Mouse (Mus musculus): ENCODE data around the gene Sycp2l. TPM values are rescaled to one million over a fixed set of nuclear protein-coding genes. Genes with fewer than 3 reads are reported as not detected.

Sycp2l gene
- polyA plus RNA-seq, 1 experiment from 2014 or later, result 0.08 TPM

- DNase-seq (ENCODE audit: low spot score) (no peak), ATAC-seq (no peak)
- Histone ChIP-seq H3K9ac (ENCODE audit: low read length) (no peak overlapping the region), H3K4me3 (ENCODE audit: low read depth, low read length) (no peak overlapping the region), H3K27ac (ENCODE audit: low read depth, low read length) (no peak overlapping the region), H3K4me2 (ENCODE audit: low read length) (no peak overlapping the region), H3K9me3 (replicated peaks; ENCODE audit: control insufficient read depth, low read length) (no peaks in the 10 kb centered on the region), H3K27me3 (replicated peaks; ENCODE audit: control insufficient read depth, insufficient read depth, low read length) (no peaks in the 10 kb centered on the region), H3K4me1 (ENCODE audit: control insufficient read depth, insufficient read depth, low read length) (no peaks in the 10 kb centered on the region; the same call in 1 of the 2 replicates), H3K36me3 (ENCODE audit: control insufficient read depth, insufficient read depth, low read length) (no peaks in the 10 kb centered on the region)
- WGBS, result 86% methylated on average over 4 of the region's 4 CpGs
These were observed 97.2 kb downstream of the Sycp2l start for GRCm38 (mm10) chr13:41211276-41211675.

- H3K27me3 ChIP-seq (replicated peaks; ENCODE audit: control insufficient read depth, insufficient read depth, low read length), result no peaks in the 10 kb centered on the region
- H3K4me3 ChIP-seq (ENCODE audit: low read depth, low read length), result no peak overlapping the region
- no peak for ATAC-seq
- H3K27ac ChIP-seq (ENCODE audit: low read depth, low read length), result no peak overlapping the region
- H3K4me2 ChIP-seq (ENCODE audit: low read length), result no peak overlapping the region
- H3K9me3 ChIP-seq (replicated peaks; ENCODE audit: control insufficient read depth, low read length), result no peaks in the 10 kb centered on the region
- H3K4me1 ChIP-seq (ENCODE audit: control insufficient read depth, insufficient read depth, low read length), result no peaks in the 10 kb centered on the region; the same call in 1 of the 2 replicates
- WGBS, result 77% methylated on average over 6 of the region's 6 CpGs
- H3K36me3 ChIP-seq (ENCODE audit: control insufficient read depth, insufficient read depth, low read length), result no peaks in the 10 kb centered on the region
- DNase-seq (ENCODE audit: low spot score), result no peak
- H3K9ac ChIP-seq (ENCODE audit: low read length), result no peak overlapping the region
These were observed 98.6 kb downstream of the Sycp2l start for GRCm38 (mm10) chr13:41212558-41213322.

- Histone ChIP-seq H3K4me3 (ENCODE audit: low read depth, low read length) (no peak overlapping the region), H3K27me3 (replicated peaks; ENCODE audit: control insufficient read depth, insufficient read depth, low read length) (no peaks in the 10 kb centered on the region), H3K4me2 (ENCODE audit: low read length) (no peak overlapping the region), H3K4me1 (ENCODE audit: control insufficient read depth, insufficient read depth, low read length) (peaks cover 10% of the 10 kb centered on the region), H3K9ac (ENCODE audit: low read length) (no peak overlapping the region), H3K36me3 (ENCODE audit: control insufficient read depth, insufficient read depth, low read length) (no peaks in the 10 kb centered on the region), H3K9me3 (replicated peaks; ENCODE audit: control insufficient read depth, low read length) (peaks cover 2% of the 10 kb centered on the region; the same call in 1 of the 2 replicates), H3K27ac (ENCODE audit: low read depth, low read length) (no peak overlapping the region)
- no peak for ATAC-seq
- no peak for DNase-seq (ENCODE audit: low spot score)
- 88% methylated on average over 6 of the region's 6 CpGs for WGBS
These were observed 101.6 kb downstream of the Sycp2l start for GRCm38 (mm10) chr13:41215669-41216068.

GRCm38 (mm10) chr13:41216236-41216635 is 102.1 kb downstream of the Sycp2l start:
- Histone ChIP-seq H3K9ac (ENCODE audit: low read length) (no peak overlapping the region), H3K36me3 (ENCODE audit: control insufficient read depth, insufficient read depth, low read length) (no peaks in the 10 kb centered on the region), H3K27me3 (replicated peaks; ENCODE audit: control insufficient read depth, insufficient read depth, low read length) (no peaks in the 10 kb centered on the region), H3K9me3 (replicated peaks; ENCODE audit: control insufficient read depth, low read length) (peaks cover 6% of the 10 kb centered on the region; the same call in 1 of the 2 replicates), H3K4me2 (ENCODE audit: low read length) (no peak overlapping the region), H3K27ac (ENCODE audit: low read depth, low read length) (no peak overlapping the region), H3K4me3 (ENCODE audit: low read depth, low read length) (no peak overlapping the region), H3K4me1 (ENCODE audit: control insufficient read depth, insufficient read depth, low read length) (peaks cover 10% of the 10 kb centered on the region)
- DNase-seq (ENCODE audit: low spot score) (no peak), ATAC-seq (no peak)
- WGBS, result 63% methylated on average over 3 of the region's 3 CpGs

- Histone ChIP-seq H3K9me3 (replicated peaks; ENCODE audit: control insufficient read depth, low read length) (peaks cover 13% of the 10 kb centered on the region; the same call in 1 of the 2 replicates), H3K4me3 (ENCODE audit: low read depth, low read length) (peak overlapping the region; percentile 82), H3K27ac (ENCODE audit: low read depth, low read length) (no peak overlapping the region), H3K9ac (ENCODE audit: low read length) (peak overlapping the region; percentile 82; the same call in 1 of the 2 replicates), H3K4me2 (ENCODE audit: low read length) (peak overlapping the region; percentile 46), H3K36me3 (ENCODE audit: control insufficient read depth, insufficient read depth, low read length) (no peaks in the 10 kb centered on the region), H3K4me1 (ENCODE audit: control insufficient read depth, insufficient read depth, low read length) (peaks cover 10% of the 10 kb centered on the region), H3K27me3 (replicated peaks; ENCODE audit: control insufficient read depth, insufficient read depth, low read length) (no peaks in the 10 kb centered on the region)
- DNase-seq (ENCODE audit: low spot score) (no peak), ATAC-seq (no peak)
- 26% methylated on average over 1 of the region's 1 CpGs for WGBS
These were observed 104.9 kb downstream of the Sycp2l start for GRCm38 (mm10) chr13:41219056-41219455.

GRCm38 (mm10) chr13:41219687-41220303 is 105.7 kb downstream of the Sycp2l start:
- Histone ChIP-seq H3K27me3 (replicated peaks; ENCODE audit: control insufficient read depth, insufficient read depth, low read length) (no peaks in the 10 kb centered on the region), H3K4me2 (ENCODE audit: low read length) (peak overlapping the region; percentile 46), H3K9ac (ENCODE audit: low read length) (peak overlapping the region; percentile 82), H3K4me1 (ENCODE audit: control insufficient read depth, insufficient read depth, low read length) (peaks cover 10% of the 10 kb centered on the region), H3K9me3 (replicated peaks; ENCODE audit: control insufficient read depth, low read length) (peaks cover 13% of the 10 kb centered on the region; the same call in 1 of the 2 replicates), H3K36me3 (ENCODE audit: control insufficient read depth, insufficient read depth, low read length) (no peaks in the 10 kb centered on the region), H3K4me3 (ENCODE audit: low read depth, low read length) (peak overlapping the region; percentile 82), H3K27ac (ENCODE audit: low read depth, low read length) (peak overlapping the region; percentile 80)
- DNase-seq (ENCODE audit: low spot score), result peak; percentile 59
- ATAC-seq, result peak; percentile 85
- 1% methylated on average over 35 of the region's 39 CpGs for WGBS

GRCm38 (mm10) chr13:41220304-41220834 is 106.3 kb downstream of the Sycp2l start, which contains the start of gene Elovl2:
TSS of gene Elovl2 (minus strand) at chr13:41220405.
- Histone ChIP-seq H3K4me1 (ENCODE audit: control insufficient read depth, insufficient read depth, low read length) (peaks cover 10% of the 10 kb centered on the region), H3K4me3 (ENCODE audit: low read depth, low read length) (peak within 1 kb of the TSS; percentile 82), H3K36me3 (ENCODE audit: control insufficient read depth, insufficient read depth, low read length) (no peaks in the 10 kb centered on the region), H3K4me2 (ENCODE audit: low read length) (peak within 1 kb of the TSS; percentile 46), H3K9me3 (replicated peaks; ENCODE audit: control insufficient read depth, low read length) (peaks cover 13% of the 10 kb centered on the region; the same call in 1 of the 2 replicates), H3K27me3 (replicated peaks; ENCODE audit: control insufficient read depth, insufficient read depth, low read length) (no peaks in the 10 kb centered on the region), H3K27ac (ENCODE audit: low read depth, low read length) (peak within 1 kb of the TSS; percentile 80), H3K9ac (ENCODE audit: low read length) (peak within 1 kb of the TSS; percentile 82)
- peak; percentile 82 for DNase-seq (ENCODE audit: low spot score)
- WGBS, result 2% methylated on average over 53 of the region's 77 CpGs
- ATAC-seq, result peak; percentile 95

All from forebrain, embryonic 14.5 days (tissue).